Mouse (Mus musculus) T-cell, adult 2 months (primary cell): ENCODE measurements at regions not wholly inside any gene's neighbourhood (a gene's known extent, or its start where the extent isn't known, plus 50 kb on each side); places are given as distances from the start of the nearest gene placed in this dataset.

Experiments
- DNase-seq: peaks from one replicate; pipeline ENCODE4 v3.0.0; 2022; ENCODE audit warnings: low spot score

DNA sequence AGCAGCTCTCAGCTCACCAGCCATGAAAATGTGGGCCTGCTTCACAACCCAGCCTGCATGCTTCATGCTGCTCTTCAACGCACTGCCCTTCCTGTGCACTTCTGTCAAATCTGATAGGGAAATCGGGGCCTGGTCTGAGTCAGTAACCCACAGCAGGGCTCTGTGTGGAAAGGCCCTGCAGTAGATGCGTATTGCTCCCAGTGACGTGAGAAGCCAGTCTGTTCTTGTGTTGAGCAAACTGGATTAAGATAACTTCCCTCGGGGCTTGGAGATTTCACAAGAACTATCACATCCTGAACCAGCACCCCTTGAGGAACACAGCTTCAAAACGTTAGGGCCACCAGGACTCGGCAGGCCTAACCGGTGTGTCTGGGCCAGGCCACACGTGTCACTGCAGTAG is 106.5 kb upstream of the Klf14 start:
- no peak for DNase-seq

- DNase-seq: no peak
These were observed 108.0 kb upstream of the Klf14 start for GRCm38 (mm10) chr6:31066861-31067260.

DNA sequence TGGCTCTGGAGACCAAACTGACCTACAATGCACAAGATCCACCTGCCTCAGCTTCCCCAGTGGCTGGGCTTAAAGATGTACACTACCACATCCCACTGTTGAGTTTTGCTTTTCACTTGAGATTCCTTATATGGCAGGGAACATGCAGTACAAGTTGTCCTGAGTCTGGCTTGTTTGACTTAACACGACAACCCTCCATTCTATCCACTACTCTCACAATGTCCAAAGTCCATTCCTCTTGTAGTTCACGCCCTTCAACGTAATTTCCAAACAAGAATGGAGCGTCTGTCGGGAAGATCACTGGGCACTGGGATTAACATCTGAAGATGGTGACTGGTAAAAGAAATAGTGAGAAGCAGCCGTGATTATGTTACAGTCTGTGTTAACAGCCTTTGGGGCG is 108.6 kb upstream of the Klf14 start:
- no peak for DNase-seq

GRCm38 (mm10) chr6:31069243-31069642 is 110.4 kb upstream of the Klf14 start:
- DNase-seq: no peak

DNA sequence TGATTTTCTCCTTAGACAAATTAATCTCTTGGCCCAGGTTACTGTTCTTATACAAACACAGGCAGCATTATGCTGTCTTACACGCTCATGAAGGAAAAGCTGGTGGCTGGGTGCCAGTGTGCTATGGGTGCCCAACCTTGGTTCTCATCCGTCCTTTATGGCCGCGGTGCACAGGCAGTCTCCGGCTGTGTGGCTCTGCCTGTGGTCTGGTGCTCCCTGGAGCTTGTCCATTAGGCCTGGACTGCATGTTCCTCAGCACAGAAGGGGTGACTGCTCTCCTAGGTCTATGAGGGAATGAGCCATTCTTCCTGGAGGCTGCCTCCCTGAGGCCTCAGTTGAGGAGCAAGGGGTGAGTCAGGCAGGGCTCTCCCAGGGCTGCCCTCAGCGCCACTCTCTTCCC is 111.7 kb upstream of the Klf14 start:
- no peak for DNase-seq

DNA sequence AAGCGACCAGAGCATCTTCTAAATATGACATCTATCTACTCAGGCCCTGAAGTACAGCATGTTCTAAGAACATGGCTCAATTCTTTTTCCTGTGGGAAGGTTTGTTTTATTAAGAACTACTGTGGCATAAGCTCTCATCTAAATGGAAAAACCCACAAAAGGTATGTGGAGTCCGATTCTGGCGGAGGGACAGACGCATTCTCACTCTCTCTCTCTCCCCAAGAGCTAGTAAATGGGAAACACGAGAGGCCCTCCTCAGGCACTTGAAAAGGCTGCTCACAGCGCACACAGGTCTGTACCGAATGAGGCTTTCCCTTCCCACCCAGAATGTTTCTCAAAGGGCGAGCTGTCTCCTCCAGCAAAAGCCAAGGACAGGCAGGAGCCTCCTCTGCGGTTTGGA is 112.1 kb upstream of the Klf14 start:
- DNase-seq: no peak

- no peak for DNase-seq
These were observed 113.2 kb upstream of the Klf14 start for GRCm38 (mm10) chr6:31072072-31072471.

GRCm38 (mm10) chr6:31072559-31072958 is 113.7 kb upstream of the Klf14 start:
- DNase-seq: no peak

- DNase-seq: no peak
These were observed 114.5 kb upstream of the Klf14 start for GRCm38 (mm10) chr6:31073338-31073737.

GRCm38 (mm10) chr6:31074394-31074793 is 115.5 kb upstream of the Klf14 start:
- no peak for DNase-seq

GRCm38 (mm10) chr6:31075209-31075571 is 116.3 kb upstream of the Klf14 start:
- DNase-seq: no peak

DNA sequence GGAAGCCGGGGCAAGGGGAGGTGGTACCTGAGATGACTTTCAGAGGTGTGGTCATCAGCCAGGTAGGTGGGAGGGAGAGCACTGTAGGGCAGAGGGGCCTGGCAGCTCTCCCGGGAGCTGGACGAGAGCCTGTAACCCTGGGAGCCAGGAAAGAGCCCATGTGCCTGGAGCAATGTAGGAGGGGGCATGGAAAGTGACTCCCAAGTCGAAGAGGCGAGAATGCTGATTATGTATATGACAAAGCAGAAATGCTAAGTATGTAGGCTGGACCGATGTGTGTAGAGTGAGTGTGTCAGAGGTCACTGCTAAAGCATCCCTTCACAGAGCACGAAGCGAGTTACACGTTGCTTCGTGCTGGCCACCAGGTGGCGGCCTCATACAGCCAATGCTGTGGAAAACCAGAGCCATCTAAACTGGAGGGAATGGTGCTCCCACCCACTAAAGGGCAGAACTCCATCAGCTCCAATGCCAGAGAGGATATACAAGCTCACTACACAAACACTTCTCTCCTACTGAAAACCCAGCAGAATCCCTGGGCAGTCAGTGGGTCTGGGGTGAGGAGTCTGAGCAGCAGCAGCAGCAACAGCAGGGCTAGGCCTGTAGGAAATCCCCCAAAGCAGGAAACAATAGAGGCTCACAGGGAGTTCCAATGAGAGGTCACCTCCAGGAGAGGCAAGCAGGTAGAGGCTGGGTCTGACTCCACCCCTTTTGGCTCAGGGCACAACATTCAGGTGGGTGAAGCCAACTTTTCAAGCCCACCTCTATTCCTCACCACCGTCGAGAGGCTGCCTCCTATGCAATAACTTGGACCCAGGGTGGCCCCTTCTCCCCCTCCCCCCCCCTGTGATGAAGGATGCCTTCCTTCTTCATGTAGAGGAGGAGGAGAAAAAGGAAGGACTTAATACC is 116.9 kb upstream of the Klf14 start:
- peak; percentile 39 for DNase-seq

DNA sequence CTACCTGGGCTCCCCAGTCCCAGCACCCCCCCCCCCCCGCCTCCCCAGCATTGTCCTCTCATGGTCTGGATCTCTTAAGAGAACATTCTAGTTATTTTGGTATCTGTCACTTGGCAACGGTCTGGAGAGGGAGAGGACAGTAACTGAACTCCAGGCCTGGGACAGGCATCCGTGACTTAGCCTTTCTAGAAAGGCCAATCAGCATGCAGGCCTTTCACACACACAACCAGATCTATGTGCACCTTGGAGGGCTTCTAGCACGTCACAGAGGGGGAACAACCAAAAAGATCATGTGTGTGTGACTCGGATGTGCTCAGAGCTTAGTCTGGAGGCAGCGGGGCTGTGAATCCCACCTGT is 117.6 kb upstream of the Klf14 start:
- no peak for DNase-seq

- DNase-seq: no peak
These were observed 118.3 kb upstream of the Klf14 start for GRCm38 (mm10) chr6:31077216-31077615.

- no peak for DNase-seq
These were observed 118.9 kb upstream of the Klf14 start for GRCm38 (mm10) chr6:31077779-31078178.

GRCm38 (mm10) chr6:31078413-31078812 is 119.5 kb upstream of the Klf14 start:
- DNase-seq: no peak

- peak; percentile 61 for DNase-seq
These were observed 120.8 kb upstream of the Klf14 start for GRCm38 (mm10) chr6:31079586-31080259.

GRCm38 (mm10) chr6:31080279-31080678 is 121.4 kb upstream of the Klf14 start:
- DNase-seq: no peak

DNA sequence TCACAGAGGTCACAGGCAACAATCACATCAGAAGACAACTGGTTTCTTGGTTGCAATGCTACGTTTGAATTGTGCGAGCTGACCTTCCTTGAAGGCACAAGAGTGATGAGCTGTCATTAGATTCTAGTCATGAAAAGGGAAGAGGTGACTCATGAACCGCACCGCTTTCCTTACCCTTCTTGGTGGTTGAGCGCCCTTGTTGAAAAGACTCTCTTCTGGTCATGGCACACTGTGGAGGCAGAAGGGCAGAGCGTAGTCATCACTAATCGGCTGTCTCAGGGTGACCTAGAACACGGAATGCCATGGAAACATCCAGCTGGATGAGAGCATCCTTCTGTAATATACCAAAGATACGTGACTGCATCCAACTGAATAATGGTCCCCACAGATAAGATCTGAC is 121.8 kb upstream of the Klf14 start:
- DNase-seq: no peak

GRCm38 (mm10) chr6:31081238-31081637 is 122.4 kb upstream of the Klf14 start:
- no peak for DNase-seq

GRCm38 (mm10) chr6:31081988-31082387 is 123.1 kb upstream of the Klf14 start:
- DNase-seq: no peak

GRCm38 (mm10) chr6:31082613-31083470 is 124.0 kb upstream of the Klf14 start:
- no peak for DNase-seq

DNA sequence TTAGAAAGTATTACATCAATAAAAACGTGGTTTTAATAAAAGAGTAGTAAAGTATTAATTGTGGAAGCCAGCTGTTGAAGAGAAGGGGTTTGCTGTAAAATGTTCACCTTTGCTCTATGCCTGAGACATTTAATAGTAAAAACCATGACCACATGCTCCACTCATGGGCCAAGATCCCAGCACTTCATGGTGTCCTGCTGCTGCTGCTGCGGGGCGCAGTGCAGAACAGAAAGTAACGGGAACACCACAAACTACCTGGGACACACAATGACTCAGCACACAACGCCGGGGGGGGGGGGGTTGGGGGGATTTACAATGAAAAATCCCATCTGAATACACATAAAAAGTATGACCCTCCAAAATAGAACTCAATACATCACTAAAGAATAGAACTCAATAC is 124.8 kb upstream of the Klf14 start:
- no peak for DNase-seq
